Mouse (Mus musculus): ENCODE data around the gene Gm3159. TPM values are rescaled to one million over a fixed set of nuclear protein-coding genes. Genes with fewer than 3 reads are reported as not detected.
"Not testable (repeated sequence)": the region's sequence is repeated elsewhere in the genome, so short reads cannot be mapped to it uniquely, and the experiment has no call there.

Gene Gm3159
- polyA plus RNA-seq, 1 experiment from 2014 or later = not detected

- H3K36me3 ChIP-seq (ENCODE audit: control insufficient read depth, insufficient read depth, low read length); H3K4me3 ChIP-seq (ENCODE audit: low read depth, low read length); H3K4me2 ChIP-seq (ENCODE audit: low read depth); H3K27me3 ChIP-seq (ENCODE audit: control insufficient read depth, insufficient read depth, low read length); ATAC-seq (ENCODE audit: insufficient read depth, low FRiP score, low TSS enrichment); H3K4me1 ChIP-seq (ENCODE audit: control insufficient read depth, insufficient read depth, low read length); H3K9me3 ChIP-seq (ENCODE audit: control insufficient read depth, low read length); H3K9ac ChIP-seq (ENCODE audit: low read length); H3K27ac ChIP-seq (ENCODE audit: low read depth, low read length); DNase-seq (ENCODE audit: low spot score): not testable (repeated sequence)
These were observed 6.5 kb downstream of the Gm3159 start for GRCm38 (mm10) chr14:4403840-4404239.

- H3K36me3 ChIP-seq (ENCODE audit: control insufficient read depth, insufficient read depth, low read length); H3K4me1 ChIP-seq (ENCODE audit: control insufficient read depth, insufficient read depth, low read length); H3K9ac ChIP-seq (ENCODE audit: low read length); H3K27ac ChIP-seq (ENCODE audit: low read depth, low read length); ATAC-seq (ENCODE audit: insufficient read depth, low FRiP score, low TSS enrichment); H3K4me3 ChIP-seq (ENCODE audit: low read depth, low read length); H3K9me3 ChIP-seq (ENCODE audit: control insufficient read depth, low read length); H3K4me2 ChIP-seq (ENCODE audit: low read depth); H3K27me3 ChIP-seq (ENCODE audit: control insufficient read depth, insufficient read depth, low read length); DNase-seq (ENCODE audit: low spot score): not testable (repeated sequence)
- 50% methylated on average over 1 of the region's 1 CpGs for WGBS
These were observed 12.6 kb downstream of the Gm3159 start for GRCm38 (mm10) chr14:4409939-4410338.

- not testable (repeated sequence) for H3K36me3 ChIP-seq (ENCODE audit: control insufficient read depth, insufficient read depth, low read length); H3K9ac ChIP-seq (ENCODE audit: low read length); H3K4me1 ChIP-seq (ENCODE audit: control insufficient read depth, insufficient read depth, low read length); ATAC-seq (ENCODE audit: insufficient read depth, low FRiP score, low TSS enrichment); H3K27me3 ChIP-seq (ENCODE audit: control insufficient read depth, insufficient read depth, low read length); H3K9me3 ChIP-seq (ENCODE audit: control insufficient read depth, low read length); H3K27ac ChIP-seq (ENCODE audit: low read depth, low read length)
- H3K4me2 ChIP-seq (ENCODE audit: low read depth) = peak within 1 kb of the TSS; percentile 51
- 3% methylated on average over 25 of the region's 59 CpGs for WGBS
- peak; percentile 21 for DNase-seq (ENCODE audit: low spot score)
- peak within 1 kb of the TSS; percentile 34 for H3K4me3 ChIP-seq (ENCODE audit: low read depth, low read length)
These were observed 17.9 kb downstream of the Gm3159 start, which contains the start of gene Gm3164 for GRCm38 (mm10) chr14:4414965-4415835. Gene Gm3164 (plus strand): TSS chr14:4415448.

- DNase-seq (ENCODE audit: low spot score); H3K9ac ChIP-seq (ENCODE audit: low read length); H3K4me2 ChIP-seq (ENCODE audit: low read depth); H3K9me3 ChIP-seq (ENCODE audit: control insufficient read depth, low read length); H3K36me3 ChIP-seq (ENCODE audit: control insufficient read depth, insufficient read depth, low read length); H3K27ac ChIP-seq (ENCODE audit: low read depth, low read length); H3K4me3 ChIP-seq (ENCODE audit: low read depth, low read length); H3K27me3 ChIP-seq (ENCODE audit: control insufficient read depth, insufficient read depth, low read length); ATAC-seq (ENCODE audit: insufficient read depth, low FRiP score, low TSS enrichment); H3K4me1 ChIP-seq (ENCODE audit: control insufficient read depth, insufficient read depth, low read length): not testable (repeated sequence)
These were observed 33.4 kb downstream of the Gm3159 start, which contains the start of gene Gm3173 for GRCm38 (mm10) chr14:4430692-4431091. Gene Gm3173 (plus strand): TSS chr14:4430992.

Other genes with a start within 250 kb of the Gm3159 start
- gene Gm3127, start 232.5 kb upstream of the Gm3159 start, polyA plus RNA-seq (2014; fragmentation: Nextera tagmentation; extraction: Ambion mirVana) = not detected in 2 replicates
- 0.49 and 0.97 TPM in 2 replicates for gene Gm2974, start 214.9 kb upstream of the Gm3159 start, polyA plus RNA-seq (2014; fragmentation: Nextera tagmentation; extraction: Ambion mirVana)
- not detected in 2 replicates for gene Gm3138, start 147.9 kb upstream of the Gm3159 start, polyA plus RNA-seq (2014; fragmentation: Nextera tagmentation; extraction: Ambion mirVana)
- not detected in 2 replicates for gene Gm3149, start 80.2 kb upstream of the Gm3159 start, polyA plus RNA-seq (2014; fragmentation: Nextera tagmentation; extraction: Ambion mirVana)
- 0.46 and 1.0 TPM in 2 replicates for gene 2610042L04Rik, start 62.8 kb upstream of the Gm3159 start, polyA plus RNA-seq (2014; fragmentation: Nextera tagmentation; extraction: Ambion mirVana)
- 0.74 and 1.3 TPM in 2 replicates for gene Gm3164, start 17.9 kb downstream of the Gm3159 start, polyA plus RNA-seq (2014; fragmentation: Nextera tagmentation; extraction: Ambion mirVana)
- not detected in 2 replicates for gene Gm3173, start 33.5 kb downstream of the Gm3159 start, polyA plus RNA-seq (2014; fragmentation: Nextera tagmentation; extraction: Ambion mirVana)
- not detected in 2 replicates for gene Gm3182, start 84.2 kb downstream of the Gm3159 start, polyA plus RNA-seq (2014; fragmentation: Nextera tagmentation; extraction: Ambion mirVana)
- gene Gm3047, start 157.9 kb downstream of the Gm3159 start, polyA plus RNA-seq (2014; fragmentation: Nextera tagmentation; extraction: Ambion mirVana) = not detected in 2 replicates
- gene Gm8159, start 234.8 kb downstream of the Gm3159 start, polyA plus RNA-seq (2014; fragmentation: Nextera tagmentation; extraction: Ambion mirVana) = not detected in 2 replicates

Measured in neural tube, embryonic 11.5 days (tissue).